13 mouse cellular contexts compared by ENCODE assay signal in the genomic region with DNA sequence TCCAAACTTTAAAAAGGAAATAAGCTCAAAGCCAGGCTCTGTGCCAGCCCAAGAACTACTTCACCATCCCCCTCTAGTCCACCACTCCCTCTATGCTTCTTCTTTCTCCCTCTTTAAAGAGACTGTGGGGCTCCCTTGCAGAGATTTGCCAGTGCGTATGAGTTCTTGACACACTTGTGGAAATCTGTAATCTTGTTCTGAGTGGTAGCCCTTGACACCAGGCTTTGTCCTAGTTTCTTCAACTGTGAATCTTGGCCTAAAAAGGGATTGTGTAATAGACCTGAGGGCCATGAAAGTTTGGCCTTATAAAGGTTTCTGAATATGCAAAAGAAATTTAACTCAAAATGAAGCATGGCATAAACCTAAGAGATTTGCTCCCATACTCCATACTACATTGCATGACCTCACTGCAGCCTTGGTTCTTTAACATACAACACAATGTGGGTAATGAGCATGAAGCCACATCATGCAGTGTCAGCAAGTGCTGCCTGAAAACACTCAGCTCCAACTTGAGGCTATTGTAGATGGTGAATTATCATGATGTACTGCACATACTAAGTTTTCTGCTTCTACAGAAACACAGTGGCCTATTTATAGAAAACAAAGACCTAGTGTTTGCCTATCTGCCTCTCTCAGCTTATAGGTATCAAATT.
"Had no signal": no experiment of that assay in that cellular context is flagged by ENCODE, and none has a peak within 500 bp of the region (broad histone marks: within the 10 kb centered on the region; RNA-seq: fewer than 3 reads in every experiment).

No protein-coding gene starts in this region.

- H3K4me1 ChIP-seq: kidney, embryonic 15.5 days; limb, embryonic 13.5 days; neural tube, embryonic 12.5 days; stomach, embryonic 15.5 days had no signal

- H3K9ac ChIP-seq: kidney, embryonic 15.5 days; limb, embryonic 13.5 days; liver, embryonic 14.5 days; neural tube, embryonic 12.5 days; stomach, embryonic 15.5 days had no signal

- H3K27ac ChIP-seq: kidney, embryonic 15.5 days; limb, embryonic 13.5 days; liver, embryonic 14.5 days; neural tube, embryonic 12.5 days; stomach, embryonic 15.5 days had no signal

- H3K9me3 ChIP-seq: kidney, embryonic 15.5 days; limb, embryonic 13.5 days; neural tube, embryonic 12.5 days; stomach, embryonic 15.5 days had no signal

- H3K4me2 ChIP-seq: kidney, embryonic 15.5 days; limb, embryonic 13.5 days; midbrain, embryonic 11.5 days; neural tube, embryonic 12.5 days; stomach, embryonic 15.5 days had no signal

- H3K36me3 ChIP-seq: kidney, embryonic 15.5 days; limb, embryonic 13.5 days; neural tube, embryonic 12.5 days; stomach, embryonic 15.5 days had no signal

- H3K4me3 ChIP-seq: kidney, embryonic 15.5 days; limb, embryonic 13.5 days; myocyte; neural tube, embryonic 12.5 days; stomach, embryonic 15.5 days had no signal

- DNase-seq: kidney, postnatal 14 days; left cerebral cortex, postnatal 4 days; lung, postnatal 4 days; right cerebral cortex, postnatal 14 days; thymus, adult 2 months; thymus, postnatal 25 days had no signal

- H3K27me3 ChIP-seq: kidney, embryonic 15.5 days; limb, embryonic 13.5 days; neural tube, embryonic 12.5 days; stomach, embryonic 15.5 days had no signal
